Mouse (Mus musculus) adrenal gland, adult 2 months (tissue): ENCODE data around the gene Wap. TPM values are rescaled to one million over a fixed set of nuclear protein-coding genes. Genes with fewer than 3 reads are reported as not detected.
"Not testable (repeated sequence)": the region's sequence is repeated elsewhere in the genome, so short reads cannot be mapped to it uniquely, and the experiment has no call there.

Experiments
- DNase-seq: peaks from one replicate; pipeline ENCODE4 v3.0.0; 2021
- long read RNA-seq: library from polyadenylated mRNA; stranded (forward); transcript quantifications from one replicate; pipeline ENCODE4 v2.0.0, GENCODE M21; 2021
- polyA plus RNA-seq: library from polyadenylated mRNA; depleted of rRNA; stranded (reverse); fragments of >200 nt; gene quantifications from 2 replicates; pipeline ENCODE4 v1.2.3, GENCODE M21; 2012; rRNA removed
- total RNA-seq, 2 experiments: library from RNA; stranded (reverse); gene quantifications; 2 replicates each; pipeline ENCODE4 v1.2.3; 2021

The Wap gene
- total RNA-seq: not detected
- not detected in 2 replicates for polyA plus RNA-seq
- long read RNA-seq: 0 reads

DNA sequence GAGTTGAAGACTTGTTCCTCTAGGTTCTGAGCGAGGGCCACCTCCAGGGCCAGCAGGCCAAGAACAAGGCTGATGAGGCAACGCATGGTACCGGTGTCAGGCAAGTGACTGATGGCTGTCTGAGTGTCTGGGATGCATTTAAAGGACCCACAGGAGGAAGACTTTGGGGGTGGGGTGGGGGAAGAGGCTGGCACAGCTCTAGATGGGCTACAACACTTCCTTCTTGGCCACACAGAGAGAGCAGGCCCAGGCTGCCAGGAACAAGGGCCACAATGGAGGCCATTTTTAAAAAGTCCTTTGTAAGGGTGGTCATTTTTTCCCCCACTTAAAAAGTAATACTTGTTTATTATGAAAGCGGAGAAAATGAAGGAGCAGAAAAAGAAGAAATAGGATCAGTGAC, at the start of gene Wap:
TSS of gene Wap (minus strand) at position 101 of the 400 bp plus-strand sequence.
- DNase-seq: no peak

DNA sequence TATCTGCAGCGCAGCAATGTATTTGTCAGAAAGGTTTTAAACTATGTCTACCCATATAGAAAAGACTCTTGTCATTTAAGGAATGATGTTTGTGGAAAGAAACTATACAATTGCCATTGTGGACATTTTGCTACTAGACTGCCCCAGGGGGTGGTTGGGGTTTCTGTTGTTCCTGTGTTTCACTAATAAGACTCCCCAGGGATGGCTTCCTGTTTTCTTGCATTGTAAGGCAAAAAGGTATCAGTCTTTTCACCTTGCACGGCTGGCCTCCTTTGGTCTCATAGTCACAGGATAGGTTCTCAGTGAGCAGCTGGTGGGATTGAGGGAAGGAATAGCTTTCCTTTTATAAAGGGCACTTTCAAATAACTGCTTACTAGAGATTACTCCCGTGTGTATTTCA, 46.3 kb upstream of the Wap start:
- no peak for DNase-seq

DNA sequence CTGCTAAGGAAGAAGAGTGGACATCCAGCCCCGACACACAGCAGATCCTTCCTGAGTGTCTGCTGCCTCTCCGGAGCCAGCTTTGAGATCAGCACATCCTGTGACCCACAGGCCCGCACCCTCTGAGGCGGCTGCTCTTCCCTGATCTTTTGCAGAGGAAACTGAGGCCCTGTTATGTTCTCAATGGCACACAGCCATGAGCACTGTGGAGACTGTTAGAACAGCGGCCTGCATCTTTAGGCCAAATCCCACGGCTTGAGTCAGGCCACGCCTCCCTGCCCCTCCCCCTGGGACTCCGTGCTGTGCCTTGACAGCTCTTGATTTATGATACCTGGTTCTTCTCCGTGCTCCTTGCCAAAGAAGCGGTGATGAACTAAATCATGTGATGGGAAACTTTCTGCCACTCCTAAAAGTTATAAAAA, 42.0 kb upstream of the Wap start:
- peak; percentile 85 for DNase-seq

DNA sequence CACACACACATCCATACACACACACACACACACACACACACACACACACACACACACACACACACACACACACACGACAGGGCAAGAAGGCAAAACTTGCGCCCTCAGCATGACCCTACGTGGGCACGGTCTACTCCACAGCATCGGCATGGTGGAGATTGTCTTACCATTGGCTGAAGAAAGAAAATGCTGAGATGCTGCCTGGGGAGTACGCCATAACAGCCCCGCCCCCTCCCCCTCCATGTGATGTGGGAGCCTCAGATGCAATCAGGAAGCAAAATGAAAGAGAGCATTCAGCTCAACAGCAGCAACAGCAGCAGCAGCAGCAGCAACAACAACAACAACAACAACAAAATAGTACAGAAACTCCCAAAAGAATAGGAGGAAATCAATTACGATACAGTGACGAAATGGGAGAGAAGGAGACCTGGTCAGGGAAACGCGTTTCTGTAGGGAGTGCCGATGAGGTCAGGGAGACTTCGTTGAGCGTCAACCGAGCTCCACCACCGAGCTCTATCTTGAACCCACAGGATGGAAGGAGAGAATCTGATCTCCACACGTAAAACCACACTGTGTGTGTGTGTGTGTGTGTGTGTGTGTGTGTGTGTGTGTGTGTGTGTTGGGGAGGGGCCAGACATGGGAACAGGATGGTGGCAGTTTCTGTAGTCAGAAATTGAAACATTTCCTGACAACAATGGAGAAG, 41.4 kb upstream of the Wap start:
- DNase-seq: no peak

DNA sequence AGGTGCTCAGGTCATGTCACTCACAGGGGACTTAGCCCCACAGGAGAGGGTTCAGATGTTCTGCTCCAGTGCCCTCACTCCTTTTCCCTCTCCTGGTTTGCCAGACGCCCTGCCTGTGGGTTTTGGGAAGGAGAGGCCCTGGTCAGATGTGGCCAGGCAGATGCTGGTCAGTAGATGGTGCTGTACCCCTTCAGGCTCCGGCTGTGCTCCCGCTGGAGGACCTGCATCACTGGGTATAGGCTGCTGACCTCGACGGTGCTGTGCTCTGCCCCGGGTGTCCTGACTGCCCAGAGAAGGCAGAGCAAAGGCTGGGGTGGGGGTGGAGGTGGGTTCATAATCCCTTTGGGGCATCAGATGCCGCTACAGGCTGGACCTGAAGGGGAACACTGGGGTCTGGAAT, 39.1 kb upstream of the Wap start:
- peak; percentile 60 for DNase-seq

DNA sequence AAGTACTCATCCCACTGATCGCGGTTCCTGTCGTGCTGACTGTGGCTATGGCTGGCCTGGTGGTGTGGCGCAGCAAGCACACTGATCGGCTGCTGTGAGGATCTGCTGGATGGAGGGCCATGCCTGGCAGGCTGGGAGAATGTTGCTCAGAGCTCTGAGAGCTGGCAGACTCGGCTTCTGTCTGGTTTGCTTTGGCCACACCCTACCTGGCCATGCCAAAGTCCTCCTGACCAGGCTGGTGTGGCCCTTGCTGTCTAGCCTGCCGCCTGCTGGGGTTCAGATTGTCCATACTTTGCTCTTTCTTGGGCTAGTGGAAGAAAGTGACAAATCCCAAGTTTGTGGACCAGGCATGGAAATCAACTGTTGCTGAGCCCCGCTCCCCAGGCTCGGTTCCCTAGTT, 38.2 kb upstream of the Wap start:
- DNase-seq: no peak

DNA sequence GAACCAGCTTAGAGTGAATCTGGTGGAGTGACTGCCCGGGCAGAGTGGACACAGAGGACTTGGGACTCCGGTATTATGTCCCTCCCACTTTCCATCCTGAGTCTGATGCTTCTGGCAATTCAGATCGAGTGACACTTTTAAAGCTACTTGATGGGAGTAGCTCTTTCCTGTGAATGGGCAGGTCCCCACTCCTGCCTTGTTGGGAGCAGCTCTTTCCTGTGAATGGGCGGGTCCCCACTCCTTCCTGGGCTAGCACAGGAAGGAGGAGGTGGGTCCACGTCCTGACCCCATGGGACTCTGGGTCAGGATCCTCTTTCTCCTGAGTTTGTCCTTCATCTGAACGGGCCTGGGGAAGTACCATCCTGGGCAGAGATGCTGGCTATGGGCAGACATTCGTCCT, 37.0 kb upstream of the Wap start:
- DNase-seq: peak; percentile 52

DNA sequence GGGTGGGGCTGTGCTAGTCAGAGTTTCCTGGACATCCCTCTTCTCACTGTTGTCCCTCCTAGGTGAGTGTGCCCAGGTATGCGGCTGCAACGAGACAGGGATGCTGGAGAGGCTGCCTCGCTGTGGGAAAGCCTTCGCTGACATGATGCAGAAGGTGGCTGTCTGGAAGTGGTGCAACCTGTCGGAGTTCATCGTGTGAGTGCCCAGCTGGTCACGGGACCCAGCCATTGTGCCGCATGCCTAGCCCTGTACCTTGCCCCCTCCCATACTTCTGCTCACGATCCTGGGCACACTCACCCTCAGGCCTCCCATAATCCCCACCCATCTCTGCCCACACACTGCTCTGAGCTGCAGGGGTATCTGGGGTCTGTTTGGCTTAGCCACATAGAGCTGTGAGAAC, 36.3 kb upstream of the Wap start:
- no peak for DNase-seq

DNA sequence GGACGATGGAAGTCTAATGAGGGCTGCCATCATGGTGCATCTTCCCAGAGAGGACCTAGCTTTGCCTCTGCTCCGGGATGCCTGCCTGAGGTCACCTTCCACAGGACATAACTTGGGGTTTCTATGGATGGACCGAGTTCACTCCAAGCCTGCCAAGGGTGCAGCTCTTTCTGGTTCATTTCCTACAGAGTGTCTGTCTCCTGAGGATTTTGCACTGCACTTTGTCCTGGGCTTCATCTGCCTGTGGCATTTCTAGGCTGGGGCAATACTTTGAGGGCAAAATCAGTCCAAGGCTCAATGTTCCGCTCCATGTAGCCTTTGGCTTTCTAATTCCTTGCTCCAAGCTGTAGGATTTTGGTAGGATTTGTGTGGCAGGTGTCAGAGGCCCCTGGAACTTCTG, 32.4 kb upstream of the Wap start:
- no peak for DNase-seq

DNA sequence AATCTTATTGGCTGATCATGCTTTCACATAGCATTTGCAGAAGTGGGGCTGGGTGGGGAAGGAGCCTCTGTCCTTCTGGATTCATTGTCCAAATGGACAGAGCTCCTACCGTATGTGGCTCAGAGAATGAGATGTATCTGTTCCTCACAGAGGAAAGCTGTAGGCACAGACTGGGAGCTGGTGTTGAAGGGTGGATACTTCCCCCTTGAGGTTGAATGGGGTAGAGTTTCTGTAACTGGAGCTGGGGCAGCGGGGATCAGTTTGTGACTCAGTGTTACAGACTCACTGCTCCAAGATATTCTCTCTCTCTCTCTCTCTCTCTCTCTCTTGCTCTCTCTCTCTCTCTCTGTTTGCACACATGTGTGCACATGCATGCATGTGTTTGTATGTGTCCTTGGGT, 31.6 kb upstream of the Wap start:
- DNase-seq: no peak

DNA sequence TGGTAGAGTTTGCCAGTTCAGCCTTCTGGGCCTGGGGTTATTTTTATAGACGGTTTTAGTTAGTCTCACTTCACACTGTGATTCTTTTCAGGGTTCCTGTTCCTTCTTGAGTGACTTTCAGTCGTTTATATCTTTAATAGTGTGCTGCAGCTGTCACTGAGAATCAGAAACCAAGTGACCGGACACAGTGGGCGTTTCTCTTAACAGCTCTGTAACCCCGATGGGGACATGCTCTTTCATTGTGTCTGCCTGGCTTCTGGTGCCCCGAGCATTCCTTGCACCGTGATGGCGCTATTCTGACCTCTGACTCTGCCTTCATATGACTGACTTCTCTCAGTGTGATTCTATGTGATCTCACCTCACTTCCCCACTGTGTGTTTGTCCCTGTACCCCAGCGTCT, 30.6 kb upstream of the Wap start:
- no peak for DNase-seq

DNA sequence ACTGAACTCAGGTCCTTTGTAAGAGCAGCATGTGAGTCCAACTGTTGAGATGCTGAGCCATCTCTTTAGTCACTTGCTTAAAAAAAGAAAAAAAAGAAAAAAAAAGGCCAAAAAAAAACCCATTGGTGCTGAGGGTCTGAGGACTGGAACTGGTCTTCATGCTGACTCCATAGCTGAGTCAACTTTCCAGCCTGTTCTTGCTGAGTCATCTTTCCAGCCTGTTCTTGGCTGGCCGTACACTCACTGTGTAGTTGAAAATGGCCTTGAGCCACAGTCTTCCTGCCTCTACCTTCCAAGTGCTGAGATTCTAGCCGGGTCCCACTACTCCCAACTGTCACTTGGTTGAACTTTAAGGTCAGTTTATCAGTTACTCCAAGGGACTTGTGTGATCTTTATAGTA, 28.2 kb upstream of the Wap start:
- DNase-seq: peak; percentile 29

DNA sequence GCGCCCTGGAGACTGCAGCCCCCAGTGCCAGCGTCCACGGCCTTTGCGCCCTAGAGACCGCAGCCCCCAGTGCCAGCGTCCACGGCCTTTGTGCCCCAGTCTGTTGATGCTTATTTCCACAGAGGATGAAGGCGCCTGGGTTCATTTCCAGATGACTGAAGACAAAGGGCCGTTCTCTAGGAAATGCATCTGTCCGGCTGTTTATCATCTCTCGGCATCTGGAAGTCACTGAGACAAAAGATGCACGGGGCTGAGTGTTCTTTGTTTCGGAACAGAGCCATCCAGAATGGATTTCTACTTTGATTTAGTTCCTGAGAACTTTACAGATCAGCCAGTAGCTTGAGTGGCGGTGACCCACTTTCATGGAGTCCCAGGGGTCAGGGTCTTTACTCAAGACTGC, 22.8 kb upstream of the Wap start:
- DNase-seq: no peak

DNA sequence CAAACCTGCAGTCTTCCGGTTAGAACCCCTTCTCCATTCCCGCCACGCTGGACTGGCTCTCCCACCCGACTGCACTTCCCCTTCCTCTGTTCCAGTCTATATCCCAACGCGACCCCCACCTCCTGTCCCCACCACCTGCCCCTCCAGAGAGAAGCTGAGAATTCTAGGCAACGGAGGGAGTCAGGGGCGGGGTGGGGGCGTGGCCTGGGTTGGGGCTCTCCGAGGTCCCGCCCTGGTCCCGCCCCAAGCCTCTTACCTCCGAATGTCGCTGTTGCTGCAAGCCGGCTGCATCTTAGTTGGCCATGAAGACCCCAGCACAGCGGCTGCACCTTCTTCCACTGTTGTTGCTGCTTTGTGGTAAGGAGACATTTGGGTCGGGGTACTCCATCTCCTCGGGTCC, 19.8 kb upstream of the Wap start, which contains the start of gene Ramp3:
TSS of gene Ramp3 (plus strand) at position 251 of the 400 bp plus-strand sequence.
- DNase-seq: peak; percentile 42

DNA sequence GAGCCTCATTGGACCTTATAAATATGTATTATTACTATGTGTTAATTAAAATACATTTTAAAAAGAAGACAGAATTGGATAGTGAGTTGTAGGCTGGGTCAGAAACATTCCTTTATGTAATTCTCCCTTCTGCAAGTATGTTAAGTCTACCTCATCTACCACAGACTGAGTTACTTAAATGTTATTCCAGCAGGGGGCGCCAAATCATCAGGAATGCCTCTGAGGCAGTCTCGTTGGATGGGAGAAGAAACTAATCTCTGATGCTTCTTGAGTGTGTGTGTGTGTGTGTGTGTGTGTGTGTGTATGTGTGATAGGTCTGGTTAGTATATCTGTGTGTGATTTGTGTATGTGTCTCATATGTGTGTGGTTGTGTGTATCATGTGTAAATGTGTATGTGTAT, 16.5 kb upstream of the Wap start:
- peak; percentile 67 for DNase-seq

DNA sequence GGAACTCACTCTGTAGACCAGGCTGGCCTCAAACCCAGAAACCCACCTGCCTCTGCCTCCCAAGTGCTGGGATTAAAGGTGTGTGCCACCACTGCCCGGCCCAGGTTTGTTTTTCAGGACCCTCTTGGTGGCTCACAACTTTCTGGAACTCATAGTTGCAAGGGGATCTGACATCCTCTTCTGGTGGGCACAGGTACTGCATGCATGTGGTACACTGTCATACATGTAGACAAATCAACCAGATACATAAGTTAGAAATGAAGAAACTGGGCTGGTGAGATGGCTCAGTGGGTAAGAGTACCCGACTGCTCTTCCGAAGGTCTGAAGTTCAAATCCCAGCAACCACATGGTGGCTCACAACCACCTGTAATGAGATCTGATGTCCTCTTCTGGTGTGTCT, 14.5 kb upstream of the Wap start:
- not testable (repeated sequence) for DNase-seq

DNA sequence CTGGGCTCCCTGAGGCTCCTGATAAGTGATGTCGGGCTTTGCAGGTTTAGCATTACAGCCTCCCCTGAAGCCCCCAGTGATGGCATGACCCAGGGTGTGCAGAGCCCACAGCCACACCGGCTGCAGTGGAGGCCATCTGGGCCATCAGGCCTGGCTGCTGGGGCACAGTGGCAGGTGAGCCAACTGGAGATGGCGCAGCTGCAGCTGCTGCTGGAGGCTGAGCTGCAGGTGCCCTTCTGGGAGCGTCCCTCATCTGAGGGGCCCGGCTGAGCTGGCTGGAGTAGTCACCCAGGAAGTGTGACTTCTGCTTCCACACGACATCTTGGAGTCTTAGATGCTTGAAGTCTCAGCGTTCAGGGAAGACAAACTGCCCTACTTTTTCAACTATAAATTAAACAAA, 12.1 kb upstream of the Wap start:
- DNase-seq: no peak

DNA sequence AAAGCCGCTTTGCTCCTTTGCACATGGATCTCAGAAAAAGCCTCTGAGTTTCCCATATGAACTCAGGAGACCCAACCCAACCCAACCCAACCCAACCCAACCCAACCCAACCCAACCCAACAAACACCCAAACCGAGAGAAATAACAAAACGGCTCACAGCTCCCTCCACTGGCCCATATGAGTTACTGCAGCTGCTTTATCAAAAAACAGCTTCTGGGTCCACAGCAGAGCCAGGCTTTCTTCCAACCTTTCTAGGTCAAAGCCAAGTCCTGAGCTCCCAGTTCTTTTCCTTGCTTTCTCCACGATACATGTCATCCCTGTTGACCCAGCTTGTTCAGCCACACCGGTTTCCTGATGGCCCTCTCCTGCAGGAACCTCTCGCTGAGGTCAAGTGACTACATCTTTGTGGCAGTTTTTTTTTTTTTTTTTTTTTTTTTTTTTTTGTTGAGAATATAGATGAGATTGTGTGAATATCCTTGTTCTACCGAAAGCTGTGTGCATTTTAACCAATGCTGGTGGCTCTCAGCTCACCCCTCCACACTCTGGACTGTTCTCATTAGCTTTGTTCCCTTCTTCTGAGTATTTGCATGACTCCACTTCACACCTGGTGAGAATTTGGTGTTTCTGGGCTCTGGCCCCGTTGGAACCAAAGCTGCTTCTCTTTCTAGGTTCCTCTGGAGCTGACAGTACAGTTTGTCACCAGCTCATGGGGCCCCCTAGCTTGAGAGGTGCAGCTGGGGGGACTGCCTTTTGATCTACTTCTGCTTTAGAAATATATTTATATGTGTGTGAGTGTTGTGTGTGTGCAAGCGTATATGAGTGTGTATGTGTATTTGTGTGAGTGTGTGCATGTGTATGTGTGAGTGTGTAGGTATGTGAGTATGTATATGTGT, 9.6 kb upstream of the Wap start:
- DNase-seq: no peak

DNA sequence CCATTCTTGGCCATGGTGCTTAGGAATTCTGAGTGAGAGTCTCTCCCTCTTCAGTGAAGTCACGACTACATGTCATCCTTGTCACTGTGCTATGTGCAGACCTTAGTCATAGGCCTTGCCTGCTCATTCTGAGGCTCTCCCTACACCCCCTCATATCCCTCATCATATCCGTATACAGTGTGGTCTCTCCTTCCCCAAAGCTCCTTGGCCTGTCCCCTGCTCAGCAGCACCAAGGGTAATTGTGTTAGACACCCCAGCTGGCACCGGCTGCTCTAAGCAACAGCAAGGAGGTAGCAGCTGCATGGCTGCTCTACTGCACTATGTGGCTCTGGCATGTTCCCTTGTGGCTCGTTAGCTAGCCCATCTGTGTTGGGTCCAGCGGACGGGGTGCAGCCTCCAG, 6.1 kb upstream of the Wap start:
- DNase-seq: no peak

DNA sequence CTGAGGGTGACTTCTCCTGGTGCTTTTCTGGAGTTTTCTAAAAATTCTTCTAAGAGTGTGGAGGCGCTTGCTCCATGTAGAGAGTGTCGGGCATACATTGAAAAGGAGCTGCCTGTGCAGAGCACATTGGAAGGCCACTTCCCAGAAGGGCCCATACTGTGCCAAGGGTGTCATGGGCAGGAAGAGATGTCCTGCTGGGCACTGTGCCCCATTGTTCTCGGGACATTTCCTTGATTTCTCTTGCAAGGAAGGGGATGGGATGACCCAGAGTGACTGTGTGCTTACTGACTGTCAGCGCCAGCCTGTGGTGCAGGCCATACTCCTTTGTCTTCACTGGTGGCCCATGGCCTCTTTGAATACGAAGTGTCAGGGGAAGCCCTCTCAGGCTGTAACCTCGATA, 635 bp upstream of the Wap start:
- no peak for DNase-seq

DNA sequence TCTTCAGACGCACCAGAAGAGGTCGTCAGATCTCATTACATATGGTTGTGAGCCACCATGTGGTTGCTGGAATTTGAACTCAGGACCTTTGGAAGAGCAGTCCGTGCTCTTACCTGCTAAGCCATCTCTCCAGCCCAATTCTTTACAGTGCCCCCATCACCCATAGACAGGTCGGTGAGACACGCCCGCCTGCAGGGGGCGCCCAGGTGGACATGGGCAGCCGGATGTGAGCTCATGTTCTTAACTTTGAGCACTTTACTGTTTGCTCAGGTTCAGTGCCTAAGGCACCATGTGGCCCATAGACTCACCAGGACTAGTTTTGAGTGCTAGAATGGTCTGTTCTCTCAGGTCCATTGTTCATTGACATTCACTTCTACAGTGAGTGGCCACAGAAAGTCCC, 2.3 kb downstream of the Wap start:
- DNase-seq: no peak

DNA sequence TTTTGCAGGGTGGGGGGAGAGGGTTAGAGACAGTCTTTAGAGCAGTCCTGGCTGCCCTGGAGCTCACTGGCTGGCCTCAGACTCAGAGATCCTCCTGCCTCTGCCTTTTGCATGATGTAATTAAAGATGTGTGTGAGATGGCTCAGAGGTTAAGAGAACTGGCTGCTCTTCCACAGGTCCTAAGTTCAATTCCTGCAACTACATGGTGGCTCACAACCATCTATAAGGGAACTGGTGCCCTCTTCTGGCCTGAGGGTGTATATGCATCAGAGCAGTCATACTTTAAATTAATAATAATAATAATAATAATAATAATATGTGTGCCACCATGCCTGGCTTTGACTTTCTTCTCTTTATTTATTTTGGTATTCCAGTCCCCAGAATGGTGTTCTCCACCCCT, 8.8 kb downstream of the Wap start:
- no peak for DNase-seq

DNA sequence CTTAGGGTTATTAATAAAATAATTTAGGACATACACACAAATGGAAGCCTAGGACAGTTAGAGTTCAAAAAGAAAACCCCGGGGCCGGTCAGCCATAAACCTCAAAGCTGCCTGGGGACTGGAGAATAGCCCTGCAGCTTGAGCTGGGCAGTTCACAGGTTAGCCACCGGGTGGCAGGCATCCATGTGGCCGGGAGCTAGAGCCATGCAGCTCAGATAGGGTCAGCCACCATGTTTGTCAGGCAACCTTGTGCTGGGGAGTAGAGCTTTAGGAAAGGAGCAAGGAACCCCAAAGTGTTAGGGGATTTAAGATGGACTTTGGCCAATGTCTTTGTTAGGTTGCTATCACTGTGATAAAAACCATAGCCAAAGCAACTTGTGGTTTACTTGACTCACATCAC, 9.9 kb downstream of the Wap start:
- peak; percentile 65 for DNase-seq

DNA sequence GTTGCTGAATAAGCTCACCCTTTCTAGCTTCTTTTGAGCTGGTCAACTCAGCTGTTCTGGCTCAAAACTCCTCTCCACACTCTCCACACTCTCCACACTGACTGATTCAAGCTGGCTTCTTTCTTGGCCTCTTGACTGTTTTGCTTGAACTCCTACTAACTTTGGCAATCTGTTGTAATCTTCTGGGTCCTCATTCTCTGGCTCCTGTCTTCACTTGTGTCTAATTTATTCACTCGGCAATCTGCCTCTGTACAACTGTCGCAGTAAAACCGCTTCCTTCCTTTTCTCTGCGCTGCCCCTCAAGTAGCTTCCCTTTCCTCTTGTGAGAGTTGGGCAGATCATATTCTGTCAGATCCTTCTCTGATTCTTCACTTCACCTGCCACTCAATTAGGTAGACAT, 10.7 kb downstream of the Wap start:
- no peak for DNase-seq
